15 mouse cellular contexts compared by ENCODE assay signal in genomic region chr12:116269450-116269849, GRCm38 (mm10). TPM values are rescaled to one million over a fixed set of nuclear protein-coding genes. Genes with fewer than 3 reads are reported as not detected.
A peak's percentile ranks its signal among the peaks of the same experiment; 100 is the strongest.
DNase-seq lines count a peak whose midpoint lies in the region; ATAC-seq and TF ChIP-seq lines count a peak whose summit lies in the region.
"Had no signal": no experiment of that assay in that cellular context is flagged by ENCODE, and none has a peak within 500 bp of the region (broad histone marks: within the 10 kb centered on the region; RNA-seq: fewer than 3 reads in every experiment).

No protein-coding gene starts in this region.

- no peaks in the 10 kb centered on the region for H3K4me1 ChIP-seq in liver, embryonic 11.5 days (replicated peaks; ENCODE audit: control insufficient read depth, insufficient read depth, low read length)
- H3K4me1 ChIP-seq in intestine, embryonic 16.5 days (ENCODE audit: control insufficient read depth, insufficient read depth, low read length), result no peaks in the 10 kb centered on the region
- no peaks in the 10 kb centered on the region for H3K4me1 ChIP-seq in heart, embryonic 11.5 days (ENCODE audit: control insufficient read depth, insufficient read depth, low read length)

- no peak for ATAC-seq in liver, embryonic 11.5 days (replicated peaks; ENCODE audit: low FRiP score)
- ATAC-seq in intestine, embryonic 16.5 days, result peak; percentile 82
- no peak for ATAC-seq in heart, embryonic 11.5 days (replicated peaks; ENCODE audit: insufficient number of reproducible peaks, low FRiP score, low TSS enrichment)

- no peak for TF ChIP-seq POLR2A in myocyte (IDR thresholded peaks at IDR 0.05; ENCODE audit: insufficient read length, low read depth)

- no peaks in the 10 kb centered on the region for H3K79me2 ChIP-seq in myocyte (ENCODE audit: control insufficient read depth, insufficient read depth)

- no peak overlapping the region for H3K4me2 ChIP-seq in liver, embryonic 11.5 days
- H3K4me2 ChIP-seq in intestine, embryonic 16.5 days (ENCODE audit: low read depth, low read length), result no peak overlapping the region
- H3K4me2 ChIP-seq in myocyte (ENCODE audit: low read depth), result peak overlapping the region; percentile 7
- no peak overlapping the region for H3K4me2 ChIP-seq in heart, embryonic 11.5 days
- H3K4me2 ChIP-seq: heart, embryonic 13.5 days had no signal

- no peak overlapping the region for H3K4me3 ChIP-seq in liver, embryonic 11.5 days (ENCODE audit: low read depth, low read length)
- no peak overlapping the region for H3K4me3 ChIP-seq in intestine, embryonic 16.5 days (ENCODE audit: low read length)
- H3K4me3 ChIP-seq in myocyte, result no peak overlapping the region
- H3K4me3 ChIP-seq in heart, embryonic 11.5 days (ENCODE audit: low read depth, low read length), result no peak overlapping the region
- H3K4me3 ChIP-seq: heart, embryonic 13.5 days had no signal

- 67% methylated on average over 5 of the region's 5 CpGs for WGBS in liver, embryonic 11.5 days
- WGBS in intestine, embryonic 16.5 days, result 71% methylated on average over 5 of the region's 5 CpGs
- WGBS in heart, embryonic 11.5 days (ENCODE audit: insufficient replicate concordance), result 76% methylated on average over 5 of the region's 5 CpGs

- H3ac ChIP-seq in myocyte (ENCODE audit: control insufficient read depth, insufficient read length), result no peak overlapping the region

- H3K27me3 ChIP-seq in liver, embryonic 11.5 days (replicated peaks; ENCODE audit: control insufficient read depth, insufficient read depth, low read length), result no peaks in the 10 kb centered on the region
- no peaks in the 10 kb centered on the region for H3K27me3 ChIP-seq in intestine, embryonic 16.5 days (replicated peaks; ENCODE audit: control insufficient read depth, insufficient read depth, low read length)
- no peaks in the 10 kb centered on the region for H3K27me3 ChIP-seq in myocyte (ENCODE audit: control insufficient read depth, insufficient read depth, insufficient read length)
- peaks cover 22% of the 10 kb centered on the region for H3K27me3 ChIP-seq in heart, embryonic 11.5 days (ENCODE audit: control insufficient read depth, insufficient read depth, low read length)

- no peak overlapping the region for H3K9ac ChIP-seq in liver, embryonic 11.5 days (ENCODE audit: low read depth, low read length)
- H3K9ac ChIP-seq in intestine, embryonic 16.5 days (ENCODE audit: low read depth, low read length), result no peak overlapping the region
- no peak overlapping the region for H3K9ac ChIP-seq in heart, embryonic 11.5 days (ENCODE audit: low read depth, low read length)
- H3K9ac ChIP-seq: heart, embryonic 13.5 days had no signal

- H3K9me3 ChIP-seq in liver, embryonic 11.5 days (ENCODE audit: control insufficient read depth, low read length), result no peaks in the 10 kb centered on the region
- no peaks in the 10 kb centered on the region for H3K9me3 ChIP-seq in intestine, embryonic 16.5 days (ENCODE audit: control insufficient read depth, low read length)
- H3K9me3 ChIP-seq in heart, embryonic 11.5 days (replicated peaks; ENCODE audit: control insufficient read depth, low read length), result no peaks in the 10 kb centered on the region
- H3K9me3 ChIP-seq: heart, embryonic 13.5 days had no signal

- peak; percentile 57 for DNase-seq in liver
- DNase-seq in liver, embryonic 11.5 days (ENCODE audit: low spot score), result no peak
- DNase-seq in Muller cell, postnatal 12 days (ENCODE audit: inconsistent ontology term), result peak; percentile 64
- DNase-seq in layer of hippocampus, postnatal 10 days (ENCODE audit: low spot score in 2 of 2), result no peak
- no peak for DNase-seq in gastrocnemius, postnatal 14 days
- DNase-seq: cerebellum, postnatal 10 days had no signal

- intact Hi-C loops in gastrocnemius, postnatal 14 days (cut with DNase I; ENCODE audit: low total_unique reads), result no loop called here

- H3K27ac ChIP-seq in liver, embryonic 11.5 days (ENCODE audit: low read depth, low read length), result no peak overlapping the region
- H3K27ac ChIP-seq in intestine, embryonic 16.5 days (ENCODE audit: low read length), result no peak overlapping the region
- H3K27ac ChIP-seq in heart, embryonic 11.5 days (ENCODE audit: low read depth, low read length), result no peak overlapping the region
- H3K27ac ChIP-seq: heart, embryonic 13.5 days had no signal

- no peaks in the 10 kb centered on the region for H3K36me3 ChIP-seq in liver, embryonic 11.5 days (ENCODE audit: control insufficient read depth, insufficient read depth, low read length)
- no peaks in the 10 kb centered on the region for H3K36me3 ChIP-seq in intestine, embryonic 16.5 days (ENCODE audit: control insufficient read depth, insufficient read depth, low read length)
- H3K36me3 ChIP-seq in myocyte (ENCODE audit: control insufficient read depth, insufficient read depth), result no peaks in the 10 kb centered on the region
- no peaks in the 10 kb centered on the region for H3K36me3 ChIP-seq in heart, embryonic 11.5 days (ENCODE audit: control insufficient read depth, insufficient read depth, low read length)
- H3K36me3 ChIP-seq: heart, embryonic 13.5 days had no signal

TF ChIP-seq in myocyte, 11 proteins besides CTCF, POLR2A, EP300 and RAD21:
- no peak for TF ChIP-seq REST (IDR thresholded peaks at IDR 0.05; ENCODE audit: insufficient read depth, insufficient read length)
- TF ChIP-seq SRF (IDR thresholded peaks at IDR 0.05; ENCODE audit: control insufficient read depth, insufficient read length, low read depth), result no peak
- TF ChIP-seq USF1 (IDR thresholded peaks at IDR 0.05; ENCODE audit: low read depth), result peak; percentile 8

RNA-seq across cellular contexts. Expression of gene Gm11027, which starts 5.7 kb away (rescaled TPM):
- polyA plus RNA-seq in liver, embryonic 11.5 days (2014; fragmentation: Nextera tagmentation; extraction: Ambion mirVana), result not detected in 2 replicates
- polyA plus RNA-seq in intestine, embryonic 16.5 days (2015; fragmentation: Nextera tagmentation; extraction: Ambion mirVana), result not detected in 2 replicates
- polyA plus RNA-seq in myocyte (2012; fragmentation: generic; extraction: Trizol), result not detected
- total RNA-seq in layer of hippocampus, postnatal 10 days (2021), result not detected
- polyA plus RNA-seq in heart, embryonic 11.5 days (2014; fragmentation: Nextera tagmentation; extraction: Ambion mirVana), result not detected in 2 replicates
- total RNA-seq in gastrocnemius, postnatal 14 days (2021), result not detected
- total RNA-seq: layer of hippocampus, postnatal 25 days; liver, adult 2 months had no signal
- polyA plus RNA-seq: embryonic facial prominence, embryonic 14.5 days; heart, embryonic 13.5 days; intestine, embryonic 14.5 days; liver, adult 2 months; urinary bladder, adult 2 months had no signal

RNA-seq across cellular contexts. Expression of gene Wdr60, which starts 6.6 kb away (rescaled TPM):
- 8.7 and 12.2 TPM in 2 replicates for polyA plus RNA-seq in liver, embryonic 11.5 days (2014; fragmentation: Nextera tagmentation; extraction: Ambion mirVana)
- polyA plus RNA-seq in intestine, embryonic 16.5 days (2015; fragmentation: Nextera tagmentation; extraction: Ambion mirVana), result 10.7 and 11.0 TPM in 2 replicates
- 4.5 TPM for polyA plus RNA-seq in myocyte (2012; fragmentation: generic; extraction: Trizol)
- 10 to 100 TPM; 12.6 to 15.6 TPM for total RNA-seq in layer of hippocampus, postnatal 10 days (2021)
- polyA plus RNA-seq in heart, embryonic 11.5 days (2014; fragmentation: Nextera tagmentation; extraction: Ambion mirVana), result 7.3 and 9.3 TPM in 2 replicates
- total RNA-seq in gastrocnemius, postnatal 14 days (2021), result 1 to 10 TPM; 5.4 to 5.6 TPM

RNA-seq across cellular contexts. Expression of gene Esyt2, which starts 11.5 kb away (rescaled TPM):
- polyA plus RNA-seq in liver, embryonic 11.5 days (2014; fragmentation: Nextera tagmentation; extraction: Ambion mirVana), result 20.9 and 21.1 TPM in 2 replicates
- 15.7 and 18.0 TPM in 2 replicates for polyA plus RNA-seq in intestine, embryonic 16.5 days (2015; fragmentation: Nextera tagmentation; extraction: Ambion mirVana)
- 16.1 TPM for polyA plus RNA-seq in myocyte (2012; fragmentation: generic; extraction: Trizol)
- total RNA-seq in layer of hippocampus, postnatal 10 days (2021), result 10 to 100 TPM; 63.2 to 67.0 TPM
- polyA plus RNA-seq in heart, embryonic 11.5 days (2014; fragmentation: Nextera tagmentation; extraction: Ambion mirVana), result 15.7 and 16.6 TPM in 2 replicates
- 10 to 100 TPM; 21.2 to 22.8 TPM for total RNA-seq in gastrocnemius, postnatal 14 days (2021)

Comparison
In these comparisons a context has a peak if more than half of its experiments do, and no peak if none do; other contexts are left out.
1. DNase-seq: peak in liver (single experiment) and Muller cell, postnatal 12 days (single experiment); none in liver, embryonic 11.5 days (single experiment), layer of hippocampus, postnatal 10 days (0 of 2) and gastrocnemius, postnatal 14 days (single experiment).